Mouse (Mus musculus): ENCODE results near the gene Mogs.

DNA sequence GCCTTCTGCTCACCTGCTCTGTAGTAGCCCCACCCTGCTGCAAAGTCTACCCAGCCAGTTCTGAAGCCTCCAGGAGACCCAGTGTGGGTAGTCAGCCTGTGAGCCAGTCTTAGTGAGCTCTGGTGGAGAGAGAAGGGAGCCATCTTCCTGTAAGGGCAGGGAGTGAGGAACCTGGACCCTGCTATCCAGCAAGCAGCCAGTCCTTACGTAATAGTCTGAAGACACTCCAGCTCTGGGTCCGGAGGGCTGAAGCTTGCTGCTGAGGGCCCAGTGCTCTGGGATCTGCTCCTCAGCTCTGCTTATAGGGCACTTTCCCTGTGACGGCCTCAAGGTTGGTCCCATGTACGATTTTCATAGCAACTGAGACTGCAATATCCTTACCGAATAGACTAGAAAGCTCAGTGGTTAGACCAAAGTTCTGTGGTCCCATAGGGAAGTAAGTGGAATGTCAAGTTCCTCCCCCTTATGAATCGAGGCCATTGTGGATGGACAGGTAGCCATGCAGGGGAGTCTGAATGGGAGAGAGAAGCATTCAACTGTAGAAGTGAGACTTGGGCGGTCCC lies 19.7 kb downstream of the Mogs start, which contains the start of gene Rtkn:
- TF ChIP-seq POLR2A (IDR thresholded peaks at IDR 0.05; ENCODE audit: low read depth, low read length) (0 out of 2 replicates have a peak, but pooled peaks have one; percentile 2), CTCF (IDR thresholded peaks at IDR 0.05; ENCODE audit: borderline replicate concordance, insufficient read depth, low read length) (no peak)
